Mouse (Mus musculus) small intestine, adult 2 months (tissue): ENCODE measurements around the gene Slc25a20.

Experiments used
- CTCF ChIP-seq: fragments of 200-500 bp; IDR thresholded peaks from 2 replicates; pipeline ENCODE4 v1.5.1; 2012; ENCODE audit warnings: low read depth, mild to moderate bottlenecking, control low read depth, inconsistent platforms, low read length, moderate library complexity, mixed read lengths; ENCODE audit not compliant: insufficient replicate concordance, insufficient read length; ENCODE audit errors: extremely low read depth
- POLR2A ChIP-seq: fragments of 200-500 bp; IDR thresholded peaks from 2 replicates; pipeline ENCODE4 v1.6.1; 2012; ENCODE audit warnings: low read depth, mild to moderate bottlenecking, control low read depth, inconsistent platforms, low read length, moderate library complexity

- TF ChIP-seq POLR2A (no peak), CTCF (no peak)
Measured at GRCm38 (mm10) chr9:108688451-108688850, 26.6 kb downstream of the Slc25a20 start.
